Mouse (Mus musculus): ENCODE measurements around the gene Ccdc134. TPM values are rescaled to one million over a fixed set of nuclear protein-coding genes. Genes with fewer than 3 reads are reported as not detected.

The Ccdc134 gene
- 27.4 TPM for polyA plus RNA-seq (2017; shearing (Covaris generic))

GRCm38 (mm10) chr15:82127426-82128374, at the start of gene Ccdc134:
Gene Ccdc134, plus strand, starts transcription at chr15:82127922.

DNA sequence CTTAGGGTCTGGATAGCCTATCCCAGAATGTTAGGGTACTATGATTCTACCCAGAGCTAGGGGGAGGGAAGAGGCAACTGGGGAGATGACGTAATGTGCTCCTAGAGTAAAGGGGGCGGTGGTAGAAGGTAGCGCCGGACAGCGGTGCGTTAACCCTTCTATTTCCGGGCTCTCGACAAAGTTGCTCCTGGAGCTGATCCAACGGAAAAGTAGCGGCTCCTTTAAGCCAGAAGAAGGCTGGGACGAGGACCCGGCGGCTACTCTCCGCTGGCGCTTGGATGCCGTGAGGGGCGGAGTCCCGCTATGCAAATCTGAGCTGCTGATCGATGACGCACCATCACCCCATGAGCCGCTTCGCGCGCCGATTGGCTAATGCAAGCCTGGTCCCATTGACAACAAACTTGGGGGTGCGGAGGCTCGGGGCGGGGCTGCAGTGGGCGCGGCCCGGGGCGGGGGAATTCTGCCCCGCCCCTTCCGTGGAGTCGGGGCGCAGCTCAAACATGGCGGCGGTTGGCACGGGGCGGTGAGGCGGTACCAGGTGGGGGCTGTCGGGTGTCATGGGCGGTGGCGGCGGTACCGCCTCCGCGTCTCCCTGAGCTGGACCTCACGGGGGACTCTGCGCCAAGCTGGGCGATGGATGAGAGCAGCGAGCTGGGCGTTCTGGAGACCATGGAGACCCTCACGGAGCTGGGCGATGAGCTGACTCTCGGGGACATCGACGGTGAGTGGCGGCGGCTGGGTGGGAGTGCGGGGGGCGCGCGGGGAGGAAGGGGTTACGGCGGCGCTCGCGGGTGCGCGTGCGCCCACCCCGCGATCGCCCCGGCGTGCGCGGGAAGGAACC, 19.3 kb downstream of the Ccdc134 start, which contains the start of gene Srebf2:
Gene Srebf2, plus strand, starts transcription at position 412 of the 841 bp plus-strand sequence.

Other genes with a start within 250 kb of the Ccdc134 start
- 51.3 TPM for gene Polr3h, start 201.7 kb upstream of the Ccdc134 start, polyA plus RNA-seq (2017; shearing (Covaris generic))
- not detected for gene Csdc2, start 191.2 kb upstream of the Ccdc134 start, polyA plus RNA-seq (2017; shearing (Covaris generic))
- gene Pmm1, start 167.0 kb upstream of the Ccdc134 start, polyA plus RNA-seq (2017; shearing (Covaris generic)) = 9.4 TPM
- gene 1700029P11Rik, start 147.4 kb upstream of the Ccdc134 start, polyA plus RNA-seq (2017; shearing (Covaris generic)) = not detected
- gene Xrcc6, start 140.1 kb upstream of the Ccdc134 start, polyA plus RNA-seq (2017; shearing (Covaris generic)) = 76.9 TPM
- gene Desi1, start 94.1 kb upstream of the Ccdc134 start, polyA plus RNA-seq (2017; shearing (Covaris generic)) = 33.7 TPM
- gene Snu13, start 80.3 kb upstream of the Ccdc134 start, polyA plus RNA-seq (2017; shearing (Covaris generic)) = 164 TPM
- gene 4930407I10Rik, start 68.8 kb upstream of the Ccdc134 start, polyA plus RNA-seq (2017; shearing (Covaris generic)) = not detected
- 0.04 TPM for gene Mei1, start 57.9 kb upstream of the Ccdc134 start, polyA plus RNA-seq (2017; shearing (Covaris generic))
- 142 TPM for gene Srebf2, start 19.3 kb downstream of the Ccdc134 start, polyA plus RNA-seq (2017; shearing (Covaris generic))
- gene Shisa8, start 84.9 kb downstream of the Ccdc134 start, polyA plus RNA-seq (2017; shearing (Covaris generic)) = 0.29 TPM
- gene Tnfrsf13c, start 96.4 kb downstream of the Ccdc134 start, polyA plus RNA-seq (2017; shearing (Covaris generic)) = 2.5 TPM
- gene Cenpm, start 116.8 kb downstream of the Ccdc134 start, polyA plus RNA-seq (2017; shearing (Covaris generic)) = 5.0 TPM
- gene 1500009C09Rik, start 124.5 kb downstream of the Ccdc134 start, polyA plus RNA-seq (2017; shearing (Covaris generic)) = not detected
- gene Sept3, start 147.0 kb downstream of the Ccdc134 start, polyA plus RNA-seq (2017; shearing (Covaris generic)) = 0.31 TPM
- 0.12 TPM for gene Wbp2nl, start 171.0 kb downstream of the Ccdc134 start, polyA plus RNA-seq (2017; shearing (Covaris generic))
- gene Naga, start 211.0 kb downstream of the Ccdc134 start, polyA plus RNA-seq (2017; shearing (Covaris generic)) = 61.8 TPM
- 5.5 TPM for gene Pheta2, start 211.0 kb downstream of the Ccdc134 start, polyA plus RNA-seq (2017; shearing (Covaris generic))
- gene Smdt1, start 211.0 kb downstream of the Ccdc134 start, polyA plus RNA-seq (2017; shearing (Covaris generic)) = 178 TPM
- 278 TPM for gene Ndufa6, start 226.4 kb downstream of the Ccdc134 start, polyA plus RNA-seq (2017; shearing (Covaris generic))

Data from CD4-positive, CD25-positive, alpha-beta regulatory T cell (primary cell).